Mouse (Mus musculus) spleen, postnatal 36 days (tissue): ENCODE results near the gene Dusp1.

ENCODE experiments used
- DNase-seq, 2 experiments: peaks; one replicate each; pipeline ENCODE4 v3.0.0; 2022; ENCODE audit warnings: low spot score in 2 of 2, mixed read lengths in 1 of 2

Dusp1 gene

GRCm38 (mm10) chr17:26463984-26464383 is 97.9 kb downstream of the Dusp1 start:
- DNase-seq: no peak

- DNase-seq: no peak
Measured at GRCm38 (mm10) chr17:26463432-26463831, 98.5 kb downstream of the Dusp1 start.

- DNase-seq: peak; percentile 23 to 47
Measured at GRCm38 (mm10) chr17:26462634-26463170, 99.2 kb downstream of the Dusp1 start.

- no peak for DNase-seq
Measured at GRCm38 (mm10) chr17:26458049-26458448, 103.9 kb downstream of the Dusp1 start.

GRCm38 (mm10) chr17:26457506-26457905 is 104.4 kb downstream of the Dusp1 start:
- no peak for DNase-seq
